Mouse (Mus musculus): ENCODE data around the gene Itga6. TPM values are rescaled to one million over a fixed set of nuclear protein-coding genes. Genes with fewer than 3 reads are reported as not detected.
A peak's percentile ranks its signal among the peaks of the same experiment; 100 is the strongest.

Gene Itga6
- polyA plus RNA-seq, 1 experiment from 2014 or later = 32.1 TPM

DNA sequence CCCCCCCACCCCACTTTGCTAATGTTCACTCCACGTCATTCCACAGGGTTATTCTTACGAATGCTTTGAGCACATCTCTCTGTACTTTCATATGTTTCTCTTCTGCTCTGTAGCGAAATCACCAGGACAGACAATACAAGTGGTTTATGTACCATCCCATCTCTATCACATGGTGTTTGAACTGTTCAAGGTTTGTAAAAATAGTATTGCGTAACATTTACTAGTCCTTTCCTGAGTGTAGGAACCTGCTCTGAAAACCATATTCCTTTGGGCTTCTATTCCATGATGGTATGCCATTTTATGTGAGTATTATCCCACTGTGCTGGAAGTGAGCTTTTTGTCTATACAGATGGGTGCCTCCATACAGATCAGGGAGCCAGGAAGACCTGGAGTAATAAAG, 141.9 kb downstream of the Itga6 start:
- no peak for ATAC-seq
- Histone ChIP-seq H3K9ac (ENCODE audit: low read depth, low read length) (no peak overlapping the region), H3K4me1 (replicated peaks; ENCODE audit: control insufficient read depth, insufficient read depth, low read length) (no peaks in the 10 kb centered on the region), H3K36me3 (ENCODE audit: control insufficient read depth, insufficient read depth) (peaks cover 33% of the 10 kb centered on the region), H3K4me3 (ENCODE audit: low read depth, low read length) (no peak overlapping the region), H3K27me3 (replicated peaks; ENCODE audit: control insufficient read depth, insufficient read depth, low read length) (no peaks in the 10 kb centered on the region), H3K4me2 (replicated peaks; ENCODE audit: low read depth) (no peak overlapping the region), H3K9me3 (ENCODE audit: control insufficient read depth) (no peaks in the 10 kb centered on the region), H3K27ac (ENCODE audit: low read depth, low read length) (no peak overlapping the region)
- TF ChIP-seq CTCF (IDR thresholded peaks at IDR 0.05; ENCODE audit: low read depth) = no peak
- 96% methylated on average over 4 of the region's 4 CpGs for WGBS

DNA sequence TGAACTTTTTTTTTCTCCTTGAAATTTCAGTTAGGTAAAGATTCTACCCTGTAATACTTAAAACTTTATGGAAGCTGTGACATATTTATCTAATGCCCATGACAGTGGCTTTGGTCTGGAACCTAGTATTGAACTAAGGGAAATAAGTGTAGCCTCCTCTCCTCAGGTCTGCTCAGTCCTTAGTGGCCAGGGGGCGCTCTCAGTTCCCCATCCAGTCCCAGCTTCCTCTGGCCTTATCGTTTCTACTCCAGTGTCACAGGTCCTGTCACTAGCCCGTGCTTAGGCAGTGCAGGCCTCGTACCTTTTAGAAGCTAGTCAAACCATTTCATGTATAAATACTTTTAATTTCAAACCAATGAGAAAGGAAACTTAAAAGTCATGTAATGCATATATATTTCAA, 143.0 kb downstream of the Itga6 start:
- Histone ChIP-seq H3K36me3 (ENCODE audit: control insufficient read depth, insufficient read depth) (peaks cover 40% of the 10 kb centered on the region), H3K9ac (ENCODE audit: low read depth, low read length) (no peak overlapping the region), H3K9me3 (ENCODE audit: control insufficient read depth) (no peaks in the 10 kb centered on the region), H3K27me3 (replicated peaks; ENCODE audit: control insufficient read depth, insufficient read depth, low read length) (no peaks in the 10 kb centered on the region), H3K27ac (ENCODE audit: low read depth, low read length) (no peak overlapping the region), H3K4me2 (replicated peaks; ENCODE audit: low read depth) (no peak overlapping the region), H3K4me3 (ENCODE audit: low read depth, low read length) (no peak overlapping the region), H3K4me1 (replicated peaks; ENCODE audit: control insufficient read depth, insufficient read depth, low read length) (no peaks in the 10 kb centered on the region)
- 77% methylated on average over 4 of the region's 4 CpGs for WGBS
- peak; percentile 35 for TF ChIP-seq CTCF (IDR thresholded peaks at IDR 0.05; ENCODE audit: low read depth)
- ATAC-seq = no peak

DNA sequence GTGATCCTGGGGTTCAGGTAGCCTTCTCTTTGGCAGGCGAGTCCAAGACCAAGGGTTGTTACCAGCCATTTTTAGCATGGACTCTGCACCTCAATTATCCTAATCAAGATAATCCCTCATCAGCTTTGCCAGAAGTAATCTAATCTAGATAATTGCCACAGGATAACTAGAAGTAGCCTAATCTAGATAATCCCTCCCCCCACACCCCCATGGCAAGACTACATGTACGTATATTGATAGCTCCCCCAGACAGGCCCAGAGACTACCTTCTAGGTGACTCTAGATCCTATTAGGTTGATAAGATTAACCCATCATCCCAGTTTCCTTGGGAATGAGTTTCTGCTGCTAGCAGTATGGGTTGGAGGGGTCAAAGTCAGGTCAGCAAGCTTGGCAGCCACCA, 146.1 kb downstream of the Itga6 start:
- Histone ChIP-seq H3K9ac (ENCODE audit: low read depth, low read length) (no peak overlapping the region), H3K4me3 (ENCODE audit: low read depth, low read length) (no peak overlapping the region), H3K4me1 (replicated peaks; ENCODE audit: control insufficient read depth, insufficient read depth, low read length) (no peaks in the 10 kb centered on the region), H3K9me3 (ENCODE audit: control insufficient read depth) (no peaks in the 10 kb centered on the region), H3K36me3 (ENCODE audit: control insufficient read depth, insufficient read depth) (peaks cover 48% of the 10 kb centered on the region), H3K4me2 (replicated peaks; ENCODE audit: low read depth) (no peak overlapping the region), H3K27ac (ENCODE audit: low read depth, low read length) (no peak overlapping the region), H3K27me3 (replicated peaks; ENCODE audit: control insufficient read depth, insufficient read depth, low read length) (no peaks in the 10 kb centered on the region)
- 87% methylated on average over 2 of the region's 2 CpGs for WGBS
- no peak for ATAC-seq
- TF ChIP-seq CTCF (IDR thresholded peaks at IDR 0.05; ENCODE audit: low read depth) = no peak

DNA sequence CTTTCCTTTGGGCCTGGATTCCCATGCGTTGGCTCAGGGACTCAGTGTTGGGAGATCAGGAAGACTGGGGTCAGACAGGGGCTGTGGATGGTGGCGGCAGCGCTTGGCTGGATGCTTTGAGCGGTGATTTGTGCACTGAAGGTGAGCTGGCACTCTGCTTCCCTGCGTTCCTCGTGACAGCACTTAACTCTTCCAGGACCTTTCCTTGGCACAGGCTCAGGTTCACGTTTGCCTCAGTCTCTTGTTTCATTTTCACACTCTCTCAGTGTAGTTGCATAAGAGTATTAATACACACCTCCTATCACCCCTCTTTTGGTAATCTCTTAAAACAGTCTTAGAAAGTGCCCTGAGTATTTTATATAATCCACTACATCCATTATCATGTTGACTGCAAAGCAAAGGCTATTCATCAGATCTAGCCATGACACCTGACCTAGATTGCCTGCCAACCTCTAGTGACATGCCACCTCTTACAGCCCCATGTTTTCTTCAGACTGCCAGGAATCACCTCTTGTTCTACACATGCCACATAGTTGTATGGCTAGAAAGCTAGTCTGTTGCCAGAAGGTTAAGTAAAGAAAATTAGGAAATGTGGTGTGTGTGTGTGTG, 147.4 kb downstream of the Itga6 start:
- ATAC-seq = no peak

DNA sequence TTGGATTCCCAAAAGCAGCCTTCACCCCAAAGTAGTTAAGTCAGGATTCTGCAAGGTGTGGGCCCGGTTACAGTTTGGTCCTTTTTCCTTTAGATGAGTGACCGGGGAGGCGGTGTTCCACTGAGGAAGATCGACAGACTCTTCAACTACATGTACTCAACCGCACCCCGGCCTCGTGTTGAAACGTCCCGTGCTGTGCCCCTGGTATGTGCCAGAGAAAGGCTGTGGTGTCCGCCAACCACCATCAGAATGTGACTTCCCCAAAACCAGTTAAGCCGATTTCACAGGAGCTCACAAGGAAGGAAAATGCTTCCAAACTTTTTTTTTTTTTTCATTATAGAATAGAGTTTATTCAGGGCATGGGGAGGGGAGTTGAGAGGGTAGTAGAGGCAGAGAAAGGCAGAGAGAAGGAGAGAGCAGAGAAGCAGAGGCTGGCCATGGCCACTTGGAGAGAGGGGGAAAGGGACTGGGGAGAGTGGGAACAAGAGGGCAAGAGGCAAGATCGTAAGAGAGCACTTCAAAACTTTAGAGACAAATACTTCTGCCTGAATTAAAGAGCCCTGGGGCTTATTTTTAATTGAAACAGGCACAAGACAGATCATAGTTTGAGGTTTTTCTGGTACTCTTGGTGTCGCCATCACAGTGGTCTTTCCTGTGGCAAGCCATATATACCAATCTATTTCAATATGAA, 150.3 kb downstream of the Itga6 start:
- 95% methylated on average over 13 of the region's 13 CpGs for WGBS
- Histone ChIP-seq H3K9ac (ENCODE audit: low read depth, low read length) (no peak overlapping the region), H3K9me3 (ENCODE audit: control insufficient read depth) (no peaks in the 10 kb centered on the region), H3K4me2 (replicated peaks; ENCODE audit: low read depth) (no peak overlapping the region), H3K36me3 (ENCODE audit: control insufficient read depth, insufficient read depth) (peaks cover 42% of the 10 kb centered on the region), H3K4me1 (replicated peaks; ENCODE audit: control insufficient read depth, insufficient read depth, low read length) (no peaks in the 10 kb centered on the region), H3K4me3 (ENCODE audit: low read depth, low read length) (no peak overlapping the region), H3K27ac (ENCODE audit: low read depth, low read length) (no peak overlapping the region), H3K27me3 (replicated peaks; ENCODE audit: control insufficient read depth, insufficient read depth, low read length) (no peaks in the 10 kb centered on the region)
- TF ChIP-seq CTCF (IDR thresholded peaks at IDR 0.05; ENCODE audit: low read depth) = no peak
- no peak for ATAC-seq

More for the DNA sequence above, 147.4 kb downstream of the Itga6 start:
- H3K9me3 ChIP-seq (ENCODE audit: control insufficient read depth) = no peaks in the 10 kb centered on the region
- TF ChIP-seq CTCF (IDR thresholded peaks at IDR 0.05; ENCODE audit: low read depth) = no peak
- peaks cover 52% of the 10 kb centered on the region for H3K36me3 ChIP-seq (ENCODE audit: control insufficient read depth, insufficient read depth)
- no peak overlapping the region for H3K9ac ChIP-seq (ENCODE audit: low read depth, low read length)
- H3K4me3 ChIP-seq (ENCODE audit: low read depth, low read length) = no peak overlapping the region
- no peaks in the 10 kb centered on the region for H3K4me1 ChIP-seq (replicated peaks; ENCODE audit: control insufficient read depth, insufficient read depth, low read length)
- no peak overlapping the region for H3K27ac ChIP-seq (ENCODE audit: low read depth, low read length)
- H3K27me3 ChIP-seq (replicated peaks; ENCODE audit: control insufficient read depth, insufficient read depth, low read length) = no peaks in the 10 kb centered on the region
- no peak overlapping the region for H3K4me2 ChIP-seq (replicated peaks; ENCODE audit: low read depth)
- 90% methylated on average over 7 of the region's 7 CpGs for WGBS

DNA sequence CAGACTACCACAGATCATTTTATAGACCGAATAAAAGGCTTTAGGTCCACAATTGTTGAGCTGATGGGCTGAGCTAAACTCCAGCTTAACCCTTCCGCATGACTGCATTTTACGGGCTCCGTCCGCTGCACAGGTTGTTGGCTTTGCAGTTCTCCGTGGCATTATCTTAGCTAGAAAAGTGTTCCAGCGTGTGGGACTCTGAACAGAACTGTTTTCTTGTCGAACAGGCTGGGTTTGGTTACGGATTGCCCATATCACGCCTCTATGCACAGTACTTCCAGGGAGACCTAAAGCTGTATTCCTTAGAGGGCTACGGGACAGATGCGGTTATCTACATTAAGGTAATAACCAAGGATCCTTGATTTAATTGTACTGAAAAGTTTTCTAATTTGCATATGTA, 152.0 kb downstream of the Itga6 start:
- Histone ChIP-seq H3K27ac (ENCODE audit: low read depth, low read length) (no peak overlapping the region), H3K4me3 (ENCODE audit: low read depth, low read length) (no peak overlapping the region), H3K4me2 (replicated peaks; ENCODE audit: low read depth) (no peak overlapping the region)

More for the DNA sequence above, 152.0 kb downstream of the Itga6 start:
- no peak for TF ChIP-seq CTCF (IDR thresholded peaks at IDR 0.05; ENCODE audit: low read depth)
- WGBS = 83% methylated on average over 12 of the region's 12 CpGs
- no peaks in the 10 kb centered on the region for H3K4me1 ChIP-seq (replicated peaks; ENCODE audit: control insufficient read depth, insufficient read depth, low read length)
- H3K9ac ChIP-seq (ENCODE audit: low read depth, low read length) = no peak overlapping the region
- no peaks in the 10 kb centered on the region for H3K9me3 ChIP-seq (ENCODE audit: control insufficient read depth)
- H3K27me3 ChIP-seq (replicated peaks; ENCODE audit: control insufficient read depth, insufficient read depth, low read length) = no peaks in the 10 kb centered on the region
- no peak for ATAC-seq
- peaks cover 36% of the 10 kb centered on the region for H3K36me3 ChIP-seq (ENCODE audit: control insufficient read depth, insufficient read depth)

All from intestine, postnatal 0 days (tissue).